Mouse (Mus musculus) stomach, postnatal 0 days (tissue): ENCODE results near the gene Morn1.

ENCODE experiments used
- CTCF ChIP-seq: IDR thresholded peaks from 2 replicates; pipeline ENCODE4 v1.5.1; 2016; ENCODE audit warnings: antibody characterized with exemption, low read depth, mild to moderate bottlenecking, moderate library complexity
- EP300 ChIP-seq: optimal IDR thresholded peaks from 2 replicates; pipeline ENCODE3; 2016; ENCODE audit warnings: antibody characterized with exemption

DNA sequence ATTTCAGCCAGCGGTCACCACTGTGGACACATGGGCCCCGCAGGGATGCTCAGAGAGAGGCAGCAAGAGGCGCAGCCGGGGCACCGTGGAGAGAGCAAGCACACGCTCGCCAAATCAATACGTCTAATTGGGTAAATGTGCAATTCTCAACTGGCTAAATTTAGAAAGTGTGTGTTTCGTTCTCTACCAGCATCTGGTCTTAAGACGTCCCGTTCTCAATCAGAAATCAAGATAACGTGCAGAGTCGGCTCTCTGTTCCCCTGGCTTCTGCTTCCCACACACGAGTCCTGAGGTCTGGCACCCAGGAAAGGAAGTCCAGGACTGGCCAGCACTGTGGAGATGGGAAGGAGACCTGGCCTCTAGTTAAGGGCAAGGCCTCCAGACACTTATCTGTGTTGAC, 39.7 kb upstream of the Morn1 start:
- TF ChIP-seq EP300 (no peak), CTCF (no peak)
